Comparison of ENCODE assay signal across 13 mouse cellular contexts in genomic region chr9:23120814-23121213, GRCm38 (mm10).
"Had no signal": no experiment of that assay in that cellular context is flagged by ENCODE, and none has a peak within 500 bp of the region (broad histone marks: within the 10 kb centered on the region; RNA-seq: fewer than 3 reads in every experiment).

No protein-coding gene starts in this region.

- H3K4me1 ChIP-seq: liver, embryonic 15.5 days had no signal

- H3K9me3 ChIP-seq: limb, embryonic 15.5 days; liver, embryonic 15.5 days; midbrain, embryonic 12.5 days had no signal

- ATAC-seq: midbrain, embryonic 16.5 days had no signal

- H3K4me2 ChIP-seq: limb, embryonic 15.5 days; liver, embryonic 15.5 days; lung, embryonic 14.5 days; midbrain, embryonic 12.5 days had no signal

- H3K4me3 ChIP-seq: limb, embryonic 15.5 days; liver, embryonic 15.5 days; midbrain, embryonic 12.5 days had no signal

- DNase-seq: kidney, adult 11 months; kidney, postnatal 10 days; left cerebral cortex, postnatal 4 days; lung, embryonic 14.5 days; lung, postnatal 14 days; right cerebral cortex, postnatal 25 days; spleen, adult 18-20 months; thymus, adult 18-20 months; thymus, postnatal 14 days had no signal

- H3K9ac ChIP-seq: limb, embryonic 15.5 days; liver, embryonic 15.5 days; lung, embryonic 14.5 days; midbrain, embryonic 12.5 days had no signal

- H3K27me3 ChIP-seq: limb, embryonic 15.5 days; liver, embryonic 15.5 days; midbrain, embryonic 12.5 days had no signal

- H3K27ac ChIP-seq: limb, embryonic 15.5 days; liver, embryonic 15.5 days; midbrain, embryonic 12.5 days had no signal

- H3K36me3 ChIP-seq: limb, embryonic 15.5 days; liver, embryonic 15.5 days; midbrain, embryonic 12.5 days had no signal
